In genomic region chr6:66929694-66930093, GRCm38 (mm10) we compare ENCODE assay signal across 10 mouse cellular contexts. TPM values are rescaled to one million over a fixed set of nuclear protein-coding genes. Genes with fewer than 3 reads are reported as not detected.
DNase-seq lines count a peak whose midpoint lies in the region; ATAC-seq and TF ChIP-seq lines count a peak whose summit lies in the region.
"Had no signal": no experiment of that assay in that cellular context is flagged by ENCODE, and none has a peak within 500 bp of the region (broad histone marks: within the 10 kb centered on the region; RNA-seq: fewer than 3 reads in every experiment).

No protein-coding gene starts in this region.

- H3K4me1 ChIP-seq in CH12.LX (ENCODE audit: control insufficient read depth in 1 of 2, insufficient read depth in 2 of 2): peaks cover 2 to 25% of the 10 kb centered on the region in 2 experiments; a peak in 2 of 4 replicates
- H3K4me1 ChIP-seq in kidney, embryonic 16.5 days (ENCODE audit: insufficient read depth, low read length): peaks cover 35% of the 10 kb centered on the region
- H3K4me1 ChIP-seq in forebrain, postnatal 0 days (ENCODE audit: insufficient read depth): no peaks in the 10 kb centered on the region
- H3K4me1 ChIP-seq in forebrain, embryonic 15.5 days: no peaks in the 10 kb centered on the region

- no peaks in the 10 kb centered on the region for H3K79me2 ChIP-seq in CH12.LX (replicated peaks; ENCODE audit: control insufficient read depth, extremely low read depth, insufficient read depth, poor library complexity, severe bottlenecking)

- TF ChIP-seq POLR2A in CH12.LX (IDR thresholded peaks at IDR 0.05; ENCODE audit: low read depth, low read length): no peak

- WGBS in kidney, embryonic 16.5 days: 39% methylated on average over 7 of the region's 7 CpGs
- 76% methylated on average over 7 of the region's 7 CpGs for WGBS in forebrain, postnatal 0 days
- WGBS in forebrain, embryonic 15.5 days: 74% methylated on average over 7 of the region's 7 CpGs

- in situ Hi-C loops in CH12.LX (cut with MboI; ENCODE audit: low pct_ligation_motif_present, low pct_unique_long_range_greater_than_20kb, low sequenced_read_pairs): no loop called here

- intact Hi-C loops in gastrocnemius, postnatal 14 days (cut with DNase I; ENCODE audit: low total_unique reads): no loop called here

- H3K27me3 ChIP-seq in CH12.LX (replicated peaks): no peaks in the 10 kb centered on the region
- no peaks in the 10 kb centered on the region for H3K27me3 ChIP-seq in kidney, embryonic 16.5 days (ENCODE audit: insufficient read depth, low read length)
- H3K27me3 ChIP-seq in forebrain, postnatal 0 days (ENCODE audit: insufficient read depth, low read length): no peaks in the 10 kb centered on the region
- no peaks in the 10 kb centered on the region for H3K27me3 ChIP-seq in forebrain, embryonic 15.5 days
- H3K27me3 ChIP-seq: forebrain, embryonic 12.5 days had no signal

- peak; percentile 75 for DNase-seq in CH12.LX (ENCODE audit: extremely low read depth)
- DNase-seq in c-Kit-positive CD71-positive TER-119-positive erythroid progenitor cells, embryonic 14.5 days (ENCODE audit: low spot score): peak; percentile 11
- DNase-seq in monocyte, adult 2 months (ENCODE audit: low read depth in 1 of 2, low spot score in 2 of 2): peak; percentile 53 to 54
- no peak for DNase-seq in forebrain, postnatal 0 days
- no peak for DNase-seq in gastrocnemius, postnatal 14 days
- DNase-seq: cerebellum, postnatal 36 days had no signal

- no peak overlapping the region for H3K4me3 ChIP-seq in CH12.LX (replicated peaks in 1 of 3; ENCODE audit: low read depth in 2 of 3, low read length in 2 of 3, poor library complexity in 1 of 3)
- H3K4me3 ChIP-seq in kidney, embryonic 16.5 days (ENCODE audit: low read length): no peak overlapping the region
- H3K4me3 ChIP-seq in forebrain, postnatal 0 days (ENCODE audit: low read depth, low read length): no peak overlapping the region
- no peak overlapping the region for H3K4me3 ChIP-seq in forebrain, embryonic 15.5 days
- H3K4me3 ChIP-seq: forebrain, embryonic 12.5 days had no signal

- H3K4me2 ChIP-seq in CH12.LX (ENCODE audit: insufficient read depth, low read depth, poor library complexity, severe bottlenecking): no peak overlapping the region; the same call in 1 of the 2 replicates
- H3K4me2 ChIP-seq in kidney, embryonic 16.5 days (replicated peaks; ENCODE audit: low read depth, low read length): 0 out of 2 replicates have a peak overlapping the region, but pooled peaks have one; percentile 15
- no peak overlapping the region for H3K4me2 ChIP-seq in forebrain, postnatal 0 days (ENCODE audit: low read depth)
- no peak overlapping the region for H3K4me2 ChIP-seq in forebrain, embryonic 15.5 days (replicated peaks)
- H3K4me2 ChIP-seq: forebrain, embryonic 12.5 days had no signal

- no peak for TF ChIP-seq RAD21 in CH12.LX (IDR thresholded peaks at IDR 0.05; ENCODE audit: low read depth, low read length)

- 0 out of 2 replicates have a peak, but pooled peaks have one; percentile 42 for TF ChIP-seq EP300 in CH12.LX (IDR thresholded peaks at IDR 0.05; ENCODE audit: low read length)

- peak; percentile 69; the same call in 1 of the 2 replicates for ATAC-seq in kidney, embryonic 16.5 days (ENCODE audit: low FRiP score, low TSS enrichment)
- ATAC-seq in forebrain, postnatal 0 days: no peak
- no peak for ATAC-seq in forebrain, embryonic 15.5 days (replicated peaks)

- dilution Hi-C loops in CH12.LX (cut with MboI; ENCODE audit: extremely low pct_ligation_motif_present, extremely low pct_unique_long_range_greater_than_20kb, low sequenced_read_pairs): no loop called here

- H3K36me3 ChIP-seq in CH12.LX (replicated peaks in 1 of 2; ENCODE audit: control insufficient read depth in 1 of 2, insufficient read depth in 1 of 2, low read length in 1 of 2): no peaks in the 10 kb centered on the region
- no peaks in the 10 kb centered on the region for H3K36me3 ChIP-seq in kidney, embryonic 16.5 days (ENCODE audit: insufficient read depth, low read length)
- no peaks in the 10 kb centered on the region for H3K36me3 ChIP-seq in forebrain, postnatal 0 days (ENCODE audit: insufficient read depth)
- H3K36me3 ChIP-seq in forebrain, embryonic 15.5 days: no peaks in the 10 kb centered on the region
- H3K36me3 ChIP-seq: forebrain, embryonic 12.5 days had no signal

- H3K9me3 ChIP-seq in CH12.LX (replicated peaks; ENCODE audit: low read length): no peaks in the 10 kb centered on the region
- no peaks in the 10 kb centered on the region for H3K9me3 ChIP-seq in kidney, embryonic 16.5 days (ENCODE audit: low read length)
- H3K9me3 ChIP-seq in forebrain, postnatal 0 days (ENCODE audit: low read length): no peaks in the 10 kb centered on the region
- H3K9me3 ChIP-seq in forebrain, embryonic 15.5 days: no peaks in the 10 kb centered on the region
- H3K9me3 ChIP-seq: forebrain, embryonic 12.5 days had no signal

- TF ChIP-seq CTCF in CH12.LX (conservative IDR thresholded peaks at IDR 0.05 in 1 of 2, IDR thresholded peaks at IDR 0.05 in 1 of 2; ENCODE audit: low read depth in 2 of 2, low read length in 2 of 2): no peak
- TF ChIP-seq CTCF in forebrain, postnatal 0 days (IDR thresholded peaks at IDR 0.05; ENCODE audit: low read depth): no peak

- H3K9ac ChIP-seq in CH12.LX (ENCODE audit: insufficient read depth, low read depth): no peak overlapping the region
- no peak overlapping the region for H3K9ac ChIP-seq in kidney, embryonic 16.5 days (replicated peaks; ENCODE audit: low read length)
- H3K9ac ChIP-seq in forebrain, postnatal 0 days: no peak overlapping the region
- H3K9ac ChIP-seq in forebrain, embryonic 15.5 days (replicated peaks): no peak overlapping the region
- H3K9ac ChIP-seq: forebrain, embryonic 12.5 days had no signal

- H3K27ac ChIP-seq in CH12.LX (ENCODE audit: insufficient read depth, low read depth): no peak overlapping the region
- H3K27ac ChIP-seq in kidney, embryonic 16.5 days (ENCODE audit: low read length): peak overlapping the region; percentile 62
- H3K27ac ChIP-seq in forebrain, postnatal 0 days (ENCODE audit: low read depth, low read length): no peak overlapping the region
- no peak overlapping the region for H3K27ac ChIP-seq in forebrain, embryonic 15.5 days (replicated peaks)
- H3K27ac ChIP-seq: forebrain, embryonic 12.5 days; macrophage had no signal

TF ChIP-seq in CH12.LX, 34 proteins besides CTCF, POLR2A, EP300 and RAD21:
- TF ChIP-seq SIN3A (IDR thresholded peaks at IDR 0.05; ENCODE audit: low read length): no peak
- no peak for TF ChIP-seq SMC3 (IDR thresholded peaks at IDR 0.05; ENCODE audit: low read depth, low read length)
- TF ChIP-seq UBTF (IDR thresholded peaks at IDR 0.05; ENCODE audit: low read depth, low read length): no peak
- no peak for TF ChIP-seq JUND (conservative IDR thresholded peaks at IDR 0.05; ENCODE audit: low read depth, low read length)
- no peak for TF ChIP-seq JUN (IDR thresholded peaks at IDR 0.05; ENCODE audit: insufficient read depth, low read depth, low read length)
- TF ChIP-seq MAFK (IDR thresholded peaks at IDR 0.05; ENCODE audit: insufficient replicate concordance, low read length): no peak
- TF ChIP-seq BHLHE40 (IDR thresholded peaks at IDR 0.05; ENCODE audit: low read depth, low read length): peak; percentile 79
- no peak for TF ChIP-seq MYC (IDR thresholded peaks at IDR 0.05; ENCODE audit: low read depth, low read length)
- no peak for TF ChIP-seq CHD2 (IDR thresholded peaks at IDR 0.05; ENCODE audit: low read length)
- TF ChIP-seq ETS1 (conservative IDR thresholded peaks at IDR 0.05; ENCODE audit: low read depth, low read length): no peak
- TF ChIP-seq CHD1 (IDR thresholded peaks at IDR 0.05; ENCODE audit: low read depth, low read length): no peak
- no peak for TF ChIP-seq IRF4 (IDR thresholded peaks at IDR 0.05; ENCODE audit: low read depth, low read length)
- no peak for TF ChIP-seq MAZ (IDR thresholded peaks at IDR 0.05; ENCODE audit: low read depth, low read length)
- TF ChIP-seq RCOR1 (conservative IDR thresholded peaks at IDR 0.05; ENCODE audit: low read depth, low read length): 0 out of 2 replicates have a peak, but pooled peaks have one; percentile 21
- no peak for TF ChIP-seq NELFE (IDR thresholded peaks at IDR 0.05; ENCODE audit: low read depth, low read length)
- TF ChIP-seq USF2 (conservative IDR thresholded peaks at IDR 0.05; ENCODE audit: low read depth, low read length): no peak
- no peak for TF ChIP-seq MEF2A (IDR thresholded peaks at IDR 0.05; ENCODE audit: borderline replicate concordance, low read depth, low read length)
- TF ChIP-seq GABPA (IDR thresholded peaks at IDR 0.05; ENCODE audit: insufficient replicate concordance, low read depth, low read length): no peak
- TF ChIP-seq E2F4 (IDR thresholded peaks at IDR 0.05; ENCODE audit: insufficient replicate concordance, low read depth, low read length): no peak
- 0 out of 2 replicates have a peak, but pooled peaks have one; percentile 17 for TF ChIP-seq MAX (IDR thresholded peaks at IDR 0.05; ENCODE audit: low read length)
- TF ChIP-seq ELF1 (IDR thresholded peaks at IDR 0.05; ENCODE audit: low read depth, low read length): no peak
- TF ChIP-seq TCF12 (IDR thresholded peaks at IDR 0.05; ENCODE audit: low read depth, low read length): no peak
- TF ChIP-seq PAX5 (IDR thresholded peaks at IDR 0.05; ENCODE audit: low read length): no peak
- TF ChIP-seq HCFC1 (IDR thresholded peaks at IDR 0.05; ENCODE audit: low read depth, low read length): no peak
- TF ChIP-seq ZMIZ1 (IDR thresholded peaks at IDR 0.05; ENCODE audit: low read depth, low read length): no peak

RNA-seq across cellular contexts. Expression of gene Gng12, which starts 33.5 kb away (rescaled TPM):
- 3.4 and 3.9 TPM in 2 replicates for total RNA-seq in CH12.LX (2012; rRNA removed)
- total RNA-seq in CH12.LX (2014; rRNA removed): 11.0 and 12.2 TPM in 2 replicates
- polyA plus RNA-seq in CH12.LX (2012; ENCODE audit: insufficient read length, low read depth): 20.8 and 23.1 TPM in 2 replicates
- 111 and 119 TPM in 2 replicates for polyA plus RNA-seq in kidney, embryonic 16.5 days (2015; fragmentation: Nextera tagmentation; extraction: Ambion mirVana)
- 23.5 and 27.8 TPM in 2 replicates for total RNA-seq in forebrain, postnatal 0 days (2014; rRNA removed)
- 40.5 and 52.0 TPM in 2 replicates for polyA plus RNA-seq in forebrain, postnatal 0 days (2015; fragmentation: Nextera tagmentation; extraction: Ambion mirVana)
- polyA plus RNA-seq in forebrain, embryonic 15.5 days (2015; fragmentation: Nextera tagmentation; extraction: Ambion mirVana): 22.2 and 28.1 TPM in 2 replicates
- total RNA-seq in gastrocnemius, postnatal 14 days (2021): 10 to 100 TPM; 34.3 to 35.0 TPM

Comparison
In these comparisons a context has a peak if more than half of its experiments do, and no peak if none do; other contexts are left out.
1. DNase-seq: peak in CH12.LX (single experiment), c-Kit-positive CD71-positive TER-119-positive erythroid progenitor cells, embryonic 14.5 days (single experiment) and monocyte, adult 2 months (2 of 2); none in forebrain, postnatal 0 days (single experiment) and gastrocnemius, postnatal 14 days (single experiment).